Mouse (Mus musculus): Measurements from ENCODE around the gene Rgs7. TPM values are rescaled to one million over a fixed set of nuclear protein-coding genes. Genes with fewer than 3 reads are reported as not detected.

Gene Rgs7
- total RNA-seq, 4 experiments from 2014 or later, result 6.8 to 13.3 (median 11.3) TPM

- no peak for DNase-seq
Observed at GRCm38 (mm10) chr1:175300895-175301294, 191.4 kb downstream of the Rgs7 start.

GRCm38 (mm10) chr1:175300404-175300803, 191.9 kb downstream of the Rgs7 start:
- DNase-seq, result no peak

- DNase-seq, result no peak
Observed at GRCm38 (mm10) chr1:175299603-175300397, 192.5 kb downstream of the Rgs7 start.

- DNase-seq, result no peak
Observed at GRCm38 (mm10) chr1:175296906-175297305, 195.4 kb downstream of the Rgs7 start.

- no peak for DNase-seq
Observed at GRCm38 (mm10) chr1:175290072-175290471, 202.2 kb downstream of the Rgs7 start.

- no peak for DNase-seq
Observed at GRCm38 (mm10) chr1:175262341-175262740, 230.0 kb downstream of the Rgs7 start.

- no peak for DNase-seq
Observed at GRCm38 (mm10) chr1:175259374-175259773, 232.9 kb downstream of the Rgs7 start.

GRCm38 (mm10) chr1:175255224-175255623, 237.1 kb downstream of the Rgs7 start:
- no peak for DNase-seq

- DNase-seq, result no peak
Observed at GRCm38 (mm10) chr1:175254724-175255123, 237.6 kb downstream of the Rgs7 start.

GRCm38 (mm10) chr1:175242135-175242534, 250.2 kb downstream of the Rgs7 start:
- no peak for DNase-seq

- DNase-seq, result no peak
Observed at GRCm38 (mm10) chr1:175240137-175240536, 252.2 kb downstream of the Rgs7 start.

- no peak for DNase-seq
Observed at GRCm38 (mm10) chr1:175221593-175222500, 270.5 kb downstream of the Rgs7 start.

GRCm38 (mm10) chr1:175219563-175219962, 272.7 kb downstream of the Rgs7 start:
- DNase-seq, result no peak

GRCm38 (mm10) chr1:175207004-175207403, 285.3 kb downstream of the Rgs7 start:
- no peak for DNase-seq

- no peak for DNase-seq
Observed at GRCm38 (mm10) chr1:175205633-175206032, 286.7 kb downstream of the Rgs7 start.

GRCm38 (mm10) chr1:175203544-175203943, 288.8 kb downstream of the Rgs7 start:
- no peak for DNase-seq

GRCm38 (mm10) chr1:175202902-175203301, 289.4 kb downstream of the Rgs7 start:
- DNase-seq, result no peak

GRCm38 (mm10) chr1:175198881-175199280, 293.4 kb downstream of the Rgs7 start:
- DNase-seq, result no peak

- DNase-seq, result no peak
Observed at GRCm38 (mm10) chr1:175195806-175196205, 296.5 kb downstream of the Rgs7 start.

- no peak for DNase-seq
Observed at GRCm38 (mm10) chr1:175188186-175188585, 304.1 kb downstream of the Rgs7 start.

GRCm38 (mm10) chr1:175185211-175185610, 307.1 kb downstream of the Rgs7 start:
- no peak for DNase-seq

GRCm38 (mm10) chr1:175184736-175185135, 307.6 kb downstream of the Rgs7 start:
- no peak for DNase-seq

GRCm38 (mm10) chr1:175178733-175179132, 313.6 kb downstream of the Rgs7 start:
- DNase-seq, result no peak
